Mouse (Mus musculus) spleen, adult 2 months (tissue): ENCODE measurements around the gene Echdc2.

Experiments
- CTCF ChIP-seq: fragments of 200-500 bp; IDR thresholded peaks from 2 replicates; pipeline ENCODE4 v1.5.1; 2011; ENCODE audit warnings: mild to moderate bottlenecking, inconsistent platforms; ENCODE audit not compliant: insufficient read depth, insufficient read length, insufficient replicate concordance; ENCODE audit errors: extremely low read depth
- POLR2A ChIP-seq: fragments of 200-500 bp; IDR thresholded peaks from 2 replicates; pipeline ENCODE4 v1.6.1; 2011; ENCODE audit warnings: low read depth, low read length, inconsistent platforms

- TF ChIP-seq POLR2A, result no peak
- TF ChIP-seq CTCF, result no peak
These were observed 57.3 kb downstream of the Echdc2 start for GRCm38 (mm10) chr4:108222507-108222906.
